Mouse (Mus musculus) bone marrow macrophage, adult 2 months (primary cell): ENCODE measurements at regions not wholly inside any gene's neighbourhood (a gene's known extent, or its start where the extent isn't known, plus 50 kb on each side); places are given as distances from the start of the nearest gene placed in this dataset.

Experiments used
- CTCF ChIP-seq: IDR thresholded peaks from 2 replicates; pipeline ENCODE4 v1.5.1; 2012; ENCODE audit warnings: low read depth, mild to moderate bottlenecking, low read length, moderate library complexity
- POLR2A ChIP-seq: IDR thresholded peaks from 2 replicates; pipeline ENCODE4 v1.6.1; 2012; ENCODE audit warnings: mild to moderate bottlenecking, low read depth, low read length, borderline replicate concordance

DNA sequence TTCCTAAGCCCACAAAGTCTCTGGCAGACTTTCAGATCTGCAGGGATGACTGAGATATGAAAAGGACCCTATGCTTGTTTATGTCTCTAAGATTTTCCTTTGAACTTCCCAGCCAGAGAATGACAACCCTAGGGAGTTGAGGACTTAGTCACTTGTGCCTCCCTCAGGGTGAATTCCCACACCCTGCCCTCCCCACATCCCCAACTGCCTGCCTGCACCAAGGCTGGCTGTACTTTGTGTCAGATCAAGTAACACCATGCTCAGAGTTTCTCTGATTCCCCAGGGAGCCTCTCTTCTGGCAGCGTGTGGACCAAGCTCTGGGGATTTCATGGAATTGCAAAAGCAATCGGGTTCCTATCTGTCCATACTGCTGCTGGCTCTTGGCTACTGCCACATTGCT, 659.9 kb downstream of the Ets1 start:
- TF ChIP-seq POLR2A (no peak), CTCF (no peak)
